Mouse (Mus musculus): ENCODE results near the gene Mtfmt. TPM values are rescaled to one million over a fixed set of nuclear protein-coding genes. Genes with fewer than 3 reads are reported as not detected.
A peak's percentile ranks its signal among the peaks of the same experiment; 100 is the strongest.

Mtfmt gene
- 10 to 100 TPM; 23.1 to 29.6 TPM for polyA plus RNA-seq (2017; shearing (Covaris generic))

- ATAC-seq = peak; percentile 93
Observed at GRCm38 (mm10) chr9:65435671-65436301, at the start of gene Mtfmt. Gene Mtfmt, plus strand, starts transcription at chr9:65435782.

DNA sequence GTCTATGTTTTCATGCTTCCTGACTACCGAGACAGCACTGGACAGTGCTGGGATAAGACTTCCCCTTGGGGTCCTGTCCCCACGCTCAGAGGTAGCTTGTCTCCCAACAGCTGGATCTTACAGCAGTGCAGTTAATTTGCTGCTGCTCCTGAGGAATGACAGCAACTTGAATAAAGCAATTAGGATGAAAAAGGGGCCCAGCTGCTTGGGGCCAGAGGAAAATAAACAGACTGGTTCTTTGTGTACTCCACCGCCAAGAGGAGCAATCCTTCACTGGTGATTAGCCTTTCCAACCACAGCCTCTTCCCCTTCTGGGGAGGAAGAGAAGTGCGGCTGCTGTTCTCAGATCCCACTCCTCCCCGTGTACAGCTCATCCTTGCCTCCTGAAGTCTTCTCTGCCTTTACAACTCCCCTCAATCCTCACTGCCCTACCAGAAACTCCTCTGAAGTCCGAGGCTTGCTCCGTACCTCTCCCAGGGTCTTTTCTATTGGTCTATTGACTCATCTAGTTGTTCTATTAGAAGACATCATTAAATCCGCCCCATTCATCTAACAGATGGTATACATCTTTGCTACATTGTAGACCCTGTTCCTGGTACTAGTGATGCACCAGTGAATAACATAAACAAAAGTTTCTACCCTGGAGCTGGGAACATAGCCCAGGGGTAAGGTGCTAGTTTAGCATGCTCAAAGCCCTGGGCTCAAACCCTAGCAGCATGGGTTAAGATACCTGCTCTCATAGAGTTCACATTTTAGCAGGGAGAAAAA is 49.0 kb upstream of the Mtfmt start:
- ATAC-seq = no peak

GRCm38 (mm10) chr9:65390752-65391612 is 44.6 kb upstream of the Mtfmt start:
- no peak for ATAC-seq

DNA sequence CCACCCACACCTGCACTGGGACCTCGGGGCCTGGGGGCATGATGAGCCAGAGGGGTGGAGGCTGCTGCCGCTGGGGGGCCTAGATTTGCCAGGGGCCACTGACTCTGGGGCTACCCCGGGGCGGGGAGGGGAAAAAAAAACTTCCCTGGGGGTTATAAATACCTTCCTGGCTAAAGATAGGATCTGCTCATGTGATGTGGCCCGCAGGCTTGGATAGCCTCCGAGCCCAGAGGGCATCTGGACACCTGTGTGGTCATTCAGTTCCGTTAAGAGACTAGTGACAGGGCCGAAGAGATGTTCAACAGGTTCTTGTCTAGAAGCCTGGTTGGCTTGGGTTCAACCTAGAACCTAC is 44.0 kb upstream of the Mtfmt start, which contains the start of gene Kbtbd13:
Gene Kbtbd13 (minus strand): TSS at position 40 of the 352 bp plus-strand sequence.
- no peak for ATAC-seq

- ATAC-seq = no peak
Observed at GRCm38 (mm10) chr9:65392638-65393364, 42.8 kb upstream of the Mtfmt start.

- no peak for ATAC-seq
Observed at GRCm38 (mm10) chr9:65393606-65394005, 42.0 kb upstream of the Mtfmt start.

DNA sequence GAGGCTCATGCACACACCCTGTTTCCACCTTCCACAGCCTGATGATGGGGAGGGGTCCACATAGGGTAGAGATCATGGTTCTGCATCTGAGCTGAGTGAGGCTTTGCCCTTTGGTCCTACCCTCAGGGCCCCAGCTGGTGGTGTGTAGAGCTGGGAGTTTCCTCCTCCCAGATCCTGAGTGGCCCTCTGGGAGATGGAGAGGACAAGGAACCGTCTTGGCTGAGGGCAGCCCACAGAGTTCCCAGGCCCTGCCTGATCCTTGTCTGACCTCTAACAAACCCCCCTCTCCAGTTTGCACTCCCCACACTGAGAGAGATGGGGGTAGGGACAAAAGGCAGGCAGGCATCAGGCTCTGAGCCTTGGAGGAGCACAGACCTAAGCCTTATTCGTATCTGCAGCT is 41.2 kb upstream of the Mtfmt start:
- no peak for ATAC-seq

DNA sequence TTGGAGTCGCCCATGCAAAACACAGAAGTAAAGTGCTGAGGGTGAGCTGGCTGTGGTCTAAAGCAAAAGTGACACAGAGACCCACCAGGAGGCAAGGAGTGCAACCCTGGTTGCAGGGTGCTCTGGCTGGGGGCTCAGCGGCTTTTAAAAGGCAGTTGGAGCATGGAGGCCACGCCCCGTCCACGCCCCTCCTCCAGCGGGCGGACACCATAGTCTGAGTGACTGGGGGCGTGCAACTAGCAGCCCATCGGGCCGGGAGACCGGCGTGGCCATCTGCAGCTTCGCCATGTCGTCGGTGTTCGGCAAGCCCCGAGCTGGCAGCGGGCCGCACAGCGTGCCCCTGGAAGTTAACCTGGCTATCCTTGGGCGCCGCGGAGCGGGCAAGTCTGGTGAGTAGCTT is 37.3 kb upstream of the Mtfmt start, which contains the start of gene Rasl12:
Gene Rasl12 (plus strand): TSS at position 228 of the 400 bp plus-strand sequence.
- no peak for ATAC-seq

- ATAC-seq = no peak
Observed at GRCm38 (mm10) chr9:65399934-65400333, 35.6 kb upstream of the Mtfmt start.

GRCm38 (mm10) chr9:65404331-65405183 is 31.0 kb upstream of the Mtfmt start:
- no peak for ATAC-seq

DNA sequence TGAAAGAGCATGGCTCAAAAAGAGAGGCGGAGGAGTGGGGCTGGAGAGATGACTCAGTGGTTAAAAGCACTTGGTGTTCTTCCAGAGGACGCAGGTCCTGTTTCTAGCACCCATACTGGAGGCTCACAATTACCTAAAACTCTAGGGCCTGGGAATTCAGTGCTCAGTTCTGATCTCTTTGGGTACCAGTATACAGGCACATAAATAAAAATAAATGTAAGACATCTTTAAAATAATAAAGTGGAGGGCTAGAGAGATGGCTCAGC is 30.5 kb upstream of the Mtfmt start:
- no peak for ATAC-seq

DNA sequence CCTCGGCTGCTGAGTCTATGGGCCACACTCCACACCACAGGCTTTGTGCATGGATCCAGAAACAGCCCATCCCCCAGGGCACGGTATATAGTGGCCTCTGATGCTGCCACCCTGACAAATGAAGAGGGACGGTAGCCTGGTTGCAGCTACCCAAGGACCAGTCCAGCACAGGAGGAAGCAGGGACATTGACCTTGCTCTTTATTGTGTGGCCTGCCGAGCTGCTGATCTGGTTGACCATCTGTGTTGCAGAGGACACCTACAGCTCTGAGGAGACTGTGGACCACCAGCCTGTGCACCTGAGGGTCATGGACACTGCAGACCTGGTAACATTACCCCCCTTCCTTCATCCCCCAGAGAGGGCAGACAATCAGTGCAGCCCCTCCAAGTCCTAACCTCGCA is 28.3 kb upstream of the Mtfmt start:
- ATAC-seq = no peak

- ATAC-seq = no peak
Observed at GRCm38 (mm10) chr9:65407861-65408260, 27.7 kb upstream of the Mtfmt start.

DNA sequence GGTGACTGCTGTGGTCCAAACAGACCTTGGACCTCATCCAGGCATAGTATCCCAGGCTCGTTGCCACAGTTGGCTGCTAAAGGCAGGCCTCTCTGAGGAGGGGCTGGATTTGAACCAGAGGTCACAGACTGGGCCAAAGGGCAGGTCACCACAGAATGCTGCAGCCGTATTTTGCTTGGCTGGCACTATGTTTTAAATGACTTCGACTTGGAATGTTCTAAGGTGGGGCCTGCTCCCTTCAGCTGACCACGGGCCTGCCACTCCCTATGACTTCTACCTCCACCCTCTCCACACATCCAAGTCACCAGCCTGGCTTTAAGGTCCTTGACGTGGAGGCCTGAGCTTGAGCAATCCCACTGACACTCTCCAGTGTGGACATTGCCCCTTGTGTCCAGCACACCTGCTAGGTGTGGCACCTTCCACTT is 26.7 kb upstream of the Mtfmt start:
- no peak for ATAC-seq

DNA sequence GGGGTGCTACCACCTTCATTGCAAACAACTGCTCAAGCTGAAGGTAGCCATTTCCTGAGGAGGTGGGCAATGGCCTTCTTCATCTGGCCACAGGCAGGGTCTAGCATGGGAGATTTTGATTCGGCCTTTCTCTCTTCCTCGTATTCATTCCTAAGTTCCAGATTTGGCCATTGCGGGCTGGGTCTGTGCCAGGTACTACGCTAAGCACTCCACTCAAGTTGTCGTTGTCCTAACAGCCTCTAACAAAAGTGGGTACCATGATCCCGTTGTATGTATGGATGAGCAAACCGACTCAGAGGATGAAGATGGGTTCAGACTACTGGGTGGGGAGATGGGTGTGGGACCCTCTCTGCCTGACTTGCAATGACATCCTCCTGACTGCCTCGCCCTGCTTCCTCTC is 25.2 kb upstream of the Mtfmt start:
- ATAC-seq = no peak

DNA sequence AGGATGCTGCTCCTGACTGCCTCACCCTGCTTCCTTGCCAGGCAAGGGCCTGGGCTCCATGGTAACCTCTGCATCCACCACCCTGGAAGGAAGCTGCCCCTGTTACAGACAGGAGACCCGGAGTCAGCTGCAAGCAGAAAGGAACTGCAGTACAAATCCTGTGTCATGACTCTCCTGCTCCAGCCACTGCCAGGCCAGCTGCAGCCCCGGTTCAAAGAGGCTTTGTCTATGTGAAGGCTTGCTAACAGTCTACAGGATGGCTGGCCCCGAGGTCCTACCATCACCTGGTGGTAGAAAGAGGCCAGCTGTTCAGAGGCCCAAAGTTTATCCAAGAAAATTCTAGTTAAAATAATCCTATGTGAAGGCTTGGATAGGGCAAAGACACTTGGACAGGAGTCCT is 24.3 kb upstream of the Mtfmt start:
- no peak for ATAC-seq

GRCm38 (mm10) chr9:65417738-65418137 is 17.8 kb upstream of the Mtfmt start:
- ATAC-seq = no peak

- no peak for ATAC-seq
Observed at GRCm38 (mm10) chr9:65419633-65420032, 15.9 kb upstream of the Mtfmt start.

GRCm38 (mm10) chr9:65422760-65423501 is 12.7 kb upstream of the Mtfmt start, which contains the start of gene Slc51b:
Gene Slc51b, minus strand, starts transcription at chr9:65422955.
- no peak for ATAC-seq

DNA sequence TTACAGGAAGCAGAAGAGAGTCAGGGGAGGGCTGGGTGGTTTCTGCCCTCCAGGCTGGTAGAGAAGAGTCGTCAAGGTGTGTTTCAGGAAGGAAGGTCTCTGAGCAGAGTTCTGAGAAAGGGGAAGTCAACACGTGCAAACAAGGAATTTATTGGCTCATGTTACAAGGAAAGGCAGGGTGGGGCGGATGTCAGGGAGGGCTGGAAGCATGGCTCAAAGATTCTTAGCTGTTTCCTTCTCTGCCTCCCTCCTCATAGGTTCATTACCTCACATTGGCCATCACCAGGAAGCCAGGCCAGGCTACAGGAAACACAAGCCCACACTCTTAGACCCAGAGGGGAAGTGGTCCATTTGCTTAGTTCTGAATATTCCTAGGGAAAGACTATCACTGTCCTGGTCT is 11.2 kb upstream of the Mtfmt start:
- ATAC-seq = no peak

DNA sequence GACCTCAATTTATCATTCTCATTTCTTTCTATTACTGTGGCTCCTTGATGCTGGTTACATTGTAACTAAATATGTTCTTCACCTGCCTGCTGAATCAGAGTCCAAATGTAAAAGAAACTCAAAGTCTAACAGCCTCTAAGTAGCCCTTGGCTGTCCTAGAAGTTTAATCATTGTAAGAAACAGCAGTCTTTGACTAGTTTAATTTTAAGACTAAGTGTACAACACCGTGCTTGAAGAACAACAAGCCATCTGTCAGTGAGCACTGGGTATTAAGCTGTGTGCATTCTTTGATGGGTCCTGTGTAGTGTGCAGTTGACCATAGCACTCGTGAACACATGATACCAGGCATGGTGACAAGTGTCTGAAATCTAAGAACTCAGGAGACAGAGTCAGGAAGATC is 8.1 kb upstream of the Mtfmt start:
- ATAC-seq = no peak
